ENCODE assay signal across 19 mouse cellular contexts in the genomic region with DNA sequence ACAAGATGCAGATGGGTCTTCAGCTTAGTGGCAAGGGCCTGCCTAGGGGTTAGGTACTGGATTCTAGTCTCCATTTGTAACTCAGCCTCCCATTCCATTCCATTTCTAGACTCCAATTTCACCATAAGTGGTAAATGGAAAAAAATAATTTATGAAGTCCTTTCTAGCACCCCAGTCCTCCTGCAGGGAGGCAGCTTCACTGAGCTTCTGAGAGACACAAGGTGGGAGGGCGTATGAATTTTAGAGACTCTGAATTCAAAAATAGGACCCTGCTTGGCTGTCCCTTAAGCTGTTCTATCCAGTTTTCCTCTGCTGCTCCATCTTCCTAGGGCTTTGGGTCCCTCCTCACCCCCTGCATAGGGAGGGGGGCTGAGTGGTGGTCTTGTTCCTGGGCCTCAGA. TPM values are rescaled to one million over a fixed set of nuclear protein-coding genes. Genes with fewer than 3 reads are reported as not detected.
DNase-seq lines count a peak whose midpoint lies in the region; ATAC-seq and TF ChIP-seq lines count a peak whose summit lies in the region.
"Had no signal": no experiment of that assay in that cellular context is flagged by ENCODE, and none has a peak within 500 bp of the region (broad histone marks: within the 10 kb centered on the region; RNA-seq: fewer than 3 reads in every experiment).

No protein-coding gene starts in this region.

- H3K36me3 ChIP-seq in forebrain, embryonic 11.5 days (ENCODE audit: control insufficient read depth, insufficient read depth, low read length) = no peaks in the 10 kb centered on the region
- no peaks in the 10 kb centered on the region for H3K36me3 ChIP-seq in hindbrain, embryonic 15.5 days
- H3K36me3 ChIP-seq in midbrain, postnatal 0 days (ENCODE audit: insufficient read depth, low read length) = no peaks in the 10 kb centered on the region
- H3K36me3 ChIP-seq in intestine, embryonic 16.5 days (ENCODE audit: control insufficient read depth, insufficient read depth, low read length) = no peaks in the 10 kb centered on the region
- H3K36me3 ChIP-seq: embryonic facial prominence, embryonic 15.5 days; kidney, embryonic 15.5 days; limb, embryonic 12.5 days; liver, embryonic 13.5 days; lung, embryonic 15.5 days; stomach, embryonic 15.5 days had no signal

- WGBS in forebrain, embryonic 11.5 days = 78% methylated on average over 1 of the region's 1 CpGs
- 86% methylated on average over 1 of the region's 1 CpGs for WGBS in hindbrain, embryonic 15.5 days
- WGBS in midbrain, postnatal 0 days = 67% methylated on average over 1 of the region's 1 CpGs
- WGBS in intestine, embryonic 16.5 days = 93% methylated on average over 1 of the region's 1 CpGs

- peak overlapping the region; percentile 51 for H3K27ac ChIP-seq in cortical plate, adult 2 months (ENCODE audit: insufficient read depth, low read length)
- H3K27ac ChIP-seq in forebrain, embryonic 11.5 days (ENCODE audit: low read depth, low read length) = no peak overlapping the region
- peak overlapping the region; percentile 89 for H3K27ac ChIP-seq in hindbrain, embryonic 15.5 days (replicated peaks)
- H3K27ac ChIP-seq in midbrain, postnatal 0 days (ENCODE audit: low read depth, low read length) = peak overlapping the region; percentile 82
- H3K27ac ChIP-seq in intestine, embryonic 16.5 days (ENCODE audit: low read length) = no peak overlapping the region
- H3K27ac ChIP-seq: embryonic facial prominence, embryonic 15.5 days; gastrocnemius, adult 2 months; heart, adult 2 months; kidney, embryonic 15.5 days; limb, embryonic 12.5 days; liver, embryonic 13.5 days; lung, embryonic 15.5 days; macrophage; stomach, embryonic 15.5 days had no signal

- no peak for TF ChIP-seq CTCF in cortical plate, adult 2 months (IDR thresholded peaks at IDR 0.05; ENCODE audit: extremely low read depth, insufficient read depth, low read length)
- no peak for TF ChIP-seq CTCF in midbrain, postnatal 0 days (IDR thresholded peaks at IDR 0.05)

- no peak for TF ChIP-seq POLR2A in cortical plate, adult 2 months (IDR thresholded peaks at IDR 0.05; ENCODE audit: extremely low read depth, insufficient read depth, low read length)

- H3K4me1 ChIP-seq in cortical plate, adult 2 months (ENCODE audit: control insufficient read depth, insufficient read depth, low read length) = peaks cover 12% of the 10 kb centered on the region
- H3K4me1 ChIP-seq in forebrain, embryonic 11.5 days (replicated peaks; ENCODE audit: control insufficient read depth, insufficient read depth, low read length) = peaks cover 29% of the 10 kb centered on the region
- H3K4me1 ChIP-seq in hindbrain, embryonic 15.5 days (replicated peaks) = peaks cover 83% of the 10 kb centered on the region
- peaks cover 21% of the 10 kb centered on the region for H3K4me1 ChIP-seq in midbrain, postnatal 0 days (ENCODE audit: insufficient read depth, low read length)
- H3K4me1 ChIP-seq in intestine, embryonic 16.5 days (ENCODE audit: control insufficient read depth, insufficient read depth, low read length) = peaks cover 14% of the 10 kb centered on the region

- H3K4me2 ChIP-seq in forebrain, embryonic 11.5 days (ENCODE audit: low read depth, low read length, severe bottlenecking) = 0 out of 2 replicates have a peak overlapping the region, but pooled peaks have one; percentile 3
- H3K4me2 ChIP-seq in hindbrain, embryonic 15.5 days = peak overlapping the region; percentile 47
- H3K4me2 ChIP-seq in midbrain, postnatal 0 days (ENCODE audit: low read depth, low read length, poor library complexity, severe bottlenecking) = peak overlapping the region; percentile 37
- no peak overlapping the region for H3K4me2 ChIP-seq in intestine, embryonic 16.5 days (ENCODE audit: low read depth, low read length)
- H3K4me2 ChIP-seq: embryonic facial prominence, embryonic 15.5 days; kidney, embryonic 15.5 days; limb, embryonic 12.5 days; liver, embryonic 13.5 days; lung, embryonic 15.5 days; stomach, embryonic 15.5 days had no signal

- H3K27me3 ChIP-seq in forebrain, embryonic 11.5 days (ENCODE audit: control insufficient read depth, insufficient read depth, low read length) = peaks cover 37% of the 10 kb centered on the region
- peaks cover 16% of the 10 kb centered on the region for H3K27me3 ChIP-seq in hindbrain, embryonic 15.5 days
- H3K27me3 ChIP-seq in midbrain, postnatal 0 days (ENCODE audit: insufficient read depth, low read length) = no peaks in the 10 kb centered on the region
- H3K27me3 ChIP-seq in intestine, embryonic 16.5 days (replicated peaks; ENCODE audit: control insufficient read depth, insufficient read depth, low read length) = peaks cover 39% of the 10 kb centered on the region

- no peak overlapping the region for H3K9ac ChIP-seq in forebrain, embryonic 11.5 days (ENCODE audit: low read length)
- no peak overlapping the region for H3K9ac ChIP-seq in hindbrain, embryonic 15.5 days
- H3K9ac ChIP-seq in midbrain, postnatal 0 days (replicated peaks; ENCODE audit: low read length, poor library complexity, severe bottlenecking) = 0 out of 2 replicates have a peak overlapping the region, but pooled peaks have one; percentile 15
- no peak overlapping the region for H3K9ac ChIP-seq in intestine, embryonic 16.5 days (ENCODE audit: low read depth, low read length)
- H3K9ac ChIP-seq: embryonic facial prominence, embryonic 15.5 days; kidney, embryonic 15.5 days; limb, embryonic 12.5 days; liver, embryonic 13.5 days; lung, embryonic 15.5 days; stomach, embryonic 15.5 days had no signal

- no peak overlapping the region for H3K4me3 ChIP-seq in cortical plate, adult 2 months (ENCODE audit: insufficient read depth, low read length)
- H3K4me3 ChIP-seq in forebrain, embryonic 11.5 days (ENCODE audit: low read depth, low read length) = no peak overlapping the region
- H3K4me3 ChIP-seq in hindbrain, embryonic 15.5 days = no peak overlapping the region
- H3K4me3 ChIP-seq in midbrain, postnatal 0 days (ENCODE audit: low read depth, low read length) = no peak overlapping the region
- no peak overlapping the region for H3K4me3 ChIP-seq in intestine, embryonic 16.5 days (ENCODE audit: low read length)
- H3K4me3 ChIP-seq: embryonic facial prominence, embryonic 15.5 days; gastrocnemius, adult 2 months; heart, adult 2 months; kidney, embryonic 15.5 days; limb, embryonic 12.5 days; liver, embryonic 13.5 days; lung, embryonic 15.5 days; stomach, embryonic 15.5 days had no signal

- DNase-seq in forebrain, embryonic 11.5 days (ENCODE audit: low spot score) = no peak
- DNase-seq in midbrain, postnatal 0 days (ENCODE audit: low spot score) = no peak
- no peak for DNase-seq in yolk sac, embryonic 10.5 days (ENCODE audit: low spot score)
- no peak for DNase-seq in heart, postnatal 36 days
- DNase-seq: embryo, embryonic 11 days; gastrocnemius, adult 2 months; heart, adult 2 months; liver, embryonic 13.5 days; right cerebral cortex, adult 18-20 months; spleen, adult 18-20 months had no signal

- ATAC-seq in forebrain, embryonic 11.5 days (replicated peaks; ENCODE audit: low FRiP score) = no peak
- peak; percentile 0; the same call in 1 of the 2 replicates for ATAC-seq in hindbrain, embryonic 15.5 days (ENCODE audit: low FRiP score, low read depth)
- no peak for ATAC-seq in midbrain, postnatal 0 days (ENCODE audit: low FRiP score)
- no peak for ATAC-seq in intestine, embryonic 16.5 days

- no peaks in the 10 kb centered on the region for H3K9me3 ChIP-seq in forebrain, embryonic 11.5 days (ENCODE audit: control insufficient read depth, low read length)
- no peaks in the 10 kb centered on the region for H3K9me3 ChIP-seq in hindbrain, embryonic 15.5 days
- H3K9me3 ChIP-seq in midbrain, postnatal 0 days (ENCODE audit: low read length) = no peaks in the 10 kb centered on the region
- no peaks in the 10 kb centered on the region for H3K9me3 ChIP-seq in intestine, embryonic 16.5 days (ENCODE audit: control insufficient read depth, low read length)
- H3K9me3 ChIP-seq: embryonic facial prominence, embryonic 15.5 days; kidney, embryonic 15.5 days; limb, embryonic 12.5 days; liver, embryonic 13.5 days; lung, embryonic 15.5 days; stomach, embryonic 15.5 days had no signal

- intact Hi-C loops in heart, postnatal 36 days (cut with DNase I) = loop anchor here (5.0 to 10.0 kb wide), 2 partner anchors 312 to 520 kb away; no protein-coding TSS in a partner anchor

RNA-seq across cellular contexts. Expression of gene Slc12a5, which starts 4.4 kb away (rescaled TPM):
- 396 and 421 TPM in 2 replicates for polyA plus RNA-seq in cortical plate, adult 2 months (2012; rRNA removed)
- polyA plus RNA-seq in forebrain, embryonic 11.5 days (2014; fragmentation: Nextera tagmentation; extraction: Ambion mirVana) = 1.6 and 2.6 TPM in 2 replicates
- 55.2 and 60.5 TPM in 2 replicates for polyA plus RNA-seq in hindbrain, embryonic 15.5 days (2015; fragmentation: Nextera tagmentation; extraction: Ambion mirVana)
- 311 and 368 TPM in 2 replicates for total RNA-seq in midbrain, postnatal 0 days (2014; rRNA removed)
- polyA plus RNA-seq in midbrain, postnatal 0 days (2015; fragmentation: Nextera tagmentation; extraction: Ambion mirVana) = 83.5 and 86.4 TPM in 2 replicates
- polyA plus RNA-seq in intestine, embryonic 16.5 days (2015; fragmentation: Nextera tagmentation; extraction: Ambion mirVana) = 0.23 and 0.32 TPM in 2 replicates
- under 1 TPM; 0.33 to 0.87 TPM for total RNA-seq in heart, postnatal 36 days (2021)
- polyA plus RNA-seq: macrophage had no signal

RNA-seq across cellular contexts. Expression of gene Mmp9, which starts 24.4 kb away (rescaled TPM):
- polyA plus RNA-seq in cortical plate, adult 2 months (2012; rRNA removed) = 1.1 and 1.5 TPM in 2 replicates
- 0.71 and 1.0 TPM in 2 replicates for polyA plus RNA-seq in forebrain, embryonic 11.5 days (2014; fragmentation: Nextera tagmentation; extraction: Ambion mirVana)
- polyA plus RNA-seq in hindbrain, embryonic 15.5 days (2015; fragmentation: Nextera tagmentation; extraction: Ambion mirVana) = 27.0 and 37.2 TPM in 2 replicates
- 7.5 and 13.4 TPM in 2 replicates for total RNA-seq in midbrain, postnatal 0 days (2014; rRNA removed)
- 7.1 and 8.2 TPM in 2 replicates for polyA plus RNA-seq in midbrain, postnatal 0 days (2015; fragmentation: Nextera tagmentation; extraction: Ambion mirVana)
- 7.6 and 9.3 TPM in 2 replicates for polyA plus RNA-seq in intestine, embryonic 16.5 days (2015; fragmentation: Nextera tagmentation; extraction: Ambion mirVana)
- total RNA-seq in heart, postnatal 36 days (2021) = under 1 TPM; 0.87 to 0.97 TPM

RNA-seq across cellular contexts. Expression of gene Zfp335, which starts 53.4 kb away (rescaled TPM):
- polyA plus RNA-seq in cortical plate, adult 2 months (2012; rRNA removed) = 29.1 and 30.2 TPM in 2 replicates
- polyA plus RNA-seq in forebrain, embryonic 11.5 days (2014; fragmentation: Nextera tagmentation; extraction: Ambion mirVana) = 18.0 TPM in 2 replicates
- polyA plus RNA-seq in hindbrain, embryonic 15.5 days (2015; fragmentation: Nextera tagmentation; extraction: Ambion mirVana) = 13.7 and 18.3 TPM in 2 replicates
- total RNA-seq in midbrain, postnatal 0 days (2014; rRNA removed) = 28.9 and 29.0 TPM in 2 replicates
- polyA plus RNA-seq in midbrain, postnatal 0 days (2015; fragmentation: Nextera tagmentation; extraction: Ambion mirVana) = 11.1 and 11.4 TPM in 2 replicates
- 9.6 and 10.5 TPM in 2 replicates for polyA plus RNA-seq in intestine, embryonic 16.5 days (2015; fragmentation: Nextera tagmentation; extraction: Ambion mirVana)
- 10 to 100 TPM in 1 of 2 experiments, 1 to 10 TPM in 1; 8.5 to 10.0 TPM for total RNA-seq in heart, postnatal 36 days (2021)

Comparison
In these comparisons a context has a peak if more than half of its experiments do, and no peak if none do; other contexts are left out.
1. H3K27ac ChIP-seq: peak in cortical plate, adult 2 months (single experiment), hindbrain, embryonic 15.5 days (single experiment) and midbrain, postnatal 0 days (single experiment); none in forebrain, embryonic 11.5 days (single experiment) and intestine, embryonic 16.5 days (single experiment).
2. RNA of gene Slc12a5, which starts 4.4 kb away (polyA plus RNA-seq): 396 to 421 TPM in cortical plate, adult 2 months, 83.5 to 86.4 TPM in midbrain, postnatal 0 days and 55.2 to 60.5 TPM in hindbrain, embryonic 15.5 days; 1.6 to 2.6 TPM in forebrain, embryonic 11.5 days and 0.23 to 0.32 TPM in intestine, embryonic 16.5 days; every median in the first group is over 10 times any median in the second.